Mouse (Mus musculus): ENCODE results near the gene Iqgap1. TPM values are rescaled to one million over a fixed set of nuclear protein-coding genes. Genes with fewer than 3 reads are reported as not detected.

The Iqgap1 gene
- polyA plus RNA-seq, 1 experiment from 2014 or later = 94.3 TPM

DNA sequence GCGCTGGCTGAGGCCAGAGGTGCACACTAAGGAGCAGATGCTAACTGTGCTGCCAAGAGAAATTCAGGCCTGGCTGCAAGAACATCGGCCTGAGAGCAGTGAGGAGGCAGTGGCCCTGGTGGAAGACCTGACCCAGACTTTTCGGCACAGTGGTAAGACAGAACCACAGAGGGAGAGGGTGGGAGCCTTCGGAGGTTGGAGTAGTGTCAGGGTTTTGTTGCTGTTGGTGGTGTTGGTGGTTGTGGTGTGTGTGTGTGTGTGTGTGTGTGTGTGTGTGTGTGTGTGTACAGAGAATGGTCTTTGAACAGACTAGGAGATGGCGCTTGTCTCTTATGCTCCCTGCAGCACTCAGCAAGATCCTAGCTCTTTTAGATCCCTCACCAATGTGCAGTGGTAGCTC, 37.7 kb upstream of the Iqgap1 start:
- H3K9ac ChIP-seq (replicated peaks; ENCODE audit: low read depth, low read length) = no peak overlapping the region
- 90% methylated on average over 5 of the region's 5 CpGs for WGBS
- no peaks in the 10 kb centered on the region for H3K9me3 ChIP-seq (ENCODE audit: control insufficient read depth, low read depth, low read length)
- peaks cover 28% of the 10 kb centered on the region for H3K4me1 ChIP-seq (ENCODE audit: control insufficient read depth, insufficient read depth, low read length)
- H3K4me3 ChIP-seq (ENCODE audit: low read depth, low read length) = no peak overlapping the region
- no peak overlapping the region for H3K27ac ChIP-seq (ENCODE audit: low read length)
- ATAC-seq (ENCODE audit: insufficient number of reproducible peaks, insufficient read depth, low FRiP score, low read depth) = no peak
- H3K4me2 ChIP-seq (replicated peaks; ENCODE audit: low read depth, low read length) = no peak overlapping the region
- peaks cover 27% of the 10 kb centered on the region for H3K36me3 ChIP-seq (ENCODE audit: control insufficient read depth, insufficient read depth, low read length)
- no peaks in the 10 kb centered on the region for H3K27me3 ChIP-seq (ENCODE audit: control insufficient read depth, insufficient read depth, low read length)

DNA sequence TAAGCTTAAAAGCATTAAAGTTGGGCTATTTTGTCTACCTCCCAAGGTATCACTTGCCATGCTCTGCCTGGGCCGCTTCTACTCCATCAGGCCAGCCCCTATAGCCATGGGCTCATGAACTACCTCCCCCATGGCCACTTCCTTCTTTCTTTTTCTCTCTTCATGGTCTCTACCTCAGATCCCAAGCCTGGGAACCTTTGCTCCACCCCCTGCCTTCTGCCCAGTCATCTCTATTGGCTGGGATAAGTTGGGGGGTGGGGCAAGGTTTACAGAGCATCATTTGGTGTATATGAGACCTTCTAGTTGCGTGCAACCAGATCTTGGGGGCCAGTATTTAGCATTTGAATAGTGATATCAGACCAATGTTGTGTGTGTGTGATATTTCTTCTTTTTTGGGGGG, 36.7 kb upstream of the Iqgap1 start:
- 0 out of 2 replicates have a peak overlapping the region, but pooled peaks have one; percentile 7 for H3K4me2 ChIP-seq (replicated peaks; ENCODE audit: low read depth, low read length)
- H3K4me3 ChIP-seq (ENCODE audit: low read depth, low read length) = no peak overlapping the region
- peaks cover 16% of the 10 kb centered on the region for H3K36me3 ChIP-seq (ENCODE audit: control insufficient read depth, insufficient read depth, low read length)
- H3K9ac ChIP-seq (replicated peaks; ENCODE audit: low read depth, low read length) = no peak overlapping the region
- no peak overlapping the region for H3K27ac ChIP-seq (ENCODE audit: low read length)
- peaks cover 28% of the 10 kb centered on the region for H3K4me1 ChIP-seq (ENCODE audit: control insufficient read depth, insufficient read depth, low read length)
- H3K27me3 ChIP-seq (ENCODE audit: control insufficient read depth, insufficient read depth, low read length) = no peaks in the 10 kb centered on the region
- no peaks in the 10 kb centered on the region for H3K9me3 ChIP-seq (ENCODE audit: control insufficient read depth, low read depth, low read length)
- 87% methylated on average over 2 of the region's 2 CpGs for WGBS
- no peak for ATAC-seq (ENCODE audit: insufficient number of reproducible peaks, insufficient read depth, low FRiP score, low read depth)

DNA sequence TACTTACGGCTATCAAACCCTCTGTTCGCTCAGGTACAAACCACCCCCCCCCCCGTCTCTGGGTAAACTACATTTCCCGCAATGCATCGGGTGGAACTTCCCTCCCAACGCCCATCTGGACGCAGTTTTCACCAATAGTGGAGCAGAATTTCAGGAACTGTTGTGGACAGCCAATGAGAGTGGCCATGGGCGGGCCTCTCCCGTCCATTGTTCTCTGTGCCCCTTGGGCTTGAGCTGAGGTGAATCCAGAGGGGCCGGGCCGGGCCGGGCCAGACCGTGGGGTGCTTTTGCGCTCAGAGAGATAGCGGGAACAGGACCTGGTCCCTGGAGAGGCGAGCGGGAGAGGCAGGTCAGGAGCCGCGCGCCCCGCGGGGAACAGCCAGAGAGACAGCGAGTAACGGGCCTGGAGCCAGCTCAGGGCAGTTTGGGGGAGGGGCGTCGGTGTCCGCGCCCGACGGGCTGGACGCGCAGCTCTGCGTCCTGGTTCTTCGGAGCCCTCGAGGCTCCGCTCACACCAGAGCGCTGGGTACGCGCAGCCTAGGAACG, 35.0 kb upstream of the Iqgap1 start, which contains the start of gene Zscan2:
TSS of gene Zscan2 (plus strand) at position 192 of the 546 bp plus-strand sequence.
- Histone ChIP-seq H3K4me3 (ENCODE audit: low read depth, low read length) (peak within 1 kb of the TSS; percentile 83), H3K9ac (replicated peaks; ENCODE audit: low read depth, low read length) (peak within 1 kb of the TSS; percentile 84), H3K27me3 (ENCODE audit: control insufficient read depth, insufficient read depth, low read length) (no peaks in the 10 kb centered on the region), H3K36me3 (ENCODE audit: control insufficient read depth, insufficient read depth, low read length) (peaks cover 12% of the 10 kb centered on the region), H3K27ac (ENCODE audit: low read length) (peak within 1 kb of the TSS; percentile 69), H3K4me1 (ENCODE audit: control insufficient read depth, insufficient read depth, low read length) (peaks cover 24% of the 10 kb centered on the region), H3K4me2 (replicated peaks; ENCODE audit: low read depth, low read length) (peak within 1 kb of the TSS; percentile 57), H3K9me3 (ENCODE audit: control insufficient read depth, low read depth, low read length) (no peaks in the 10 kb centered on the region)
- ATAC-seq (ENCODE audit: insufficient number of reproducible peaks, insufficient read depth, low FRiP score, low read depth) = peak; percentile 97
- WGBS = 0% methylated on average over 40 of the region's 40 CpGs

DNA sequence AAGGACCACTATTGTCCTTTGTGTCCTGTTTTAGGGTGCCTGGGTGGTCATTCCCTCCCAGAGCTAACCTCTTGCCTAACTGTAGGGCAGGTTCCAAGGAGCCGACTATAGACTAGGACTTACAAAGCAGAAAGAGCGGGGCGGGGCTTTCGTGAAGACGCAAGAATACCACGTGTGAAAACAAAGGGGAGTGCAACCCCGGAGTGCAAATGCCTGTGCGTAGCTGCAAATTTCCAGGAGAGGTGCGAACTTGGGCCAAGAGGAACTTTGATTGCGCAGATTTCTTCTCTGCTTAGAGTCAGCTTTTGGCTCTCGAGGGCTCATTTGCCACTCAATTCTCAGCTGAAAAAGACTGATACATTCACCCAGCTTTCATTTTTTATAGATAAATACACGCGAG, 34.5 kb upstream of the Iqgap1 start:
- peak; percentile 59 for ATAC-seq (ENCODE audit: insufficient number of reproducible peaks, insufficient read depth, low FRiP score, low read depth)
- Histone ChIP-seq H3K4me3 (ENCODE audit: low read depth, low read length) (peak overlapping the region; percentile 83), H3K4me1 (ENCODE audit: control insufficient read depth, insufficient read depth, low read length) (peaks cover 22% of the 10 kb centered on the region), H3K9ac (replicated peaks; ENCODE audit: low read depth, low read length) (peak overlapping the region; percentile 84; the same call in 1 of the 2 replicates), H3K27me3 (ENCODE audit: control insufficient read depth, insufficient read depth, low read length) (no peaks in the 10 kb centered on the region), H3K4me2 (replicated peaks; ENCODE audit: low read depth, low read length) (peak overlapping the region; percentile 57), H3K9me3 (ENCODE audit: control insufficient read depth, low read depth, low read length) (no peaks in the 10 kb centered on the region), H3K27ac (ENCODE audit: low read length) (no peak overlapping the region), H3K36me3 (ENCODE audit: control insufficient read depth, insufficient read depth, low read length) (peaks cover 8% of the 10 kb centered on the region)
- WGBS = under 1% methylated on average over 13 of the region's 13 CpGs

DNA sequence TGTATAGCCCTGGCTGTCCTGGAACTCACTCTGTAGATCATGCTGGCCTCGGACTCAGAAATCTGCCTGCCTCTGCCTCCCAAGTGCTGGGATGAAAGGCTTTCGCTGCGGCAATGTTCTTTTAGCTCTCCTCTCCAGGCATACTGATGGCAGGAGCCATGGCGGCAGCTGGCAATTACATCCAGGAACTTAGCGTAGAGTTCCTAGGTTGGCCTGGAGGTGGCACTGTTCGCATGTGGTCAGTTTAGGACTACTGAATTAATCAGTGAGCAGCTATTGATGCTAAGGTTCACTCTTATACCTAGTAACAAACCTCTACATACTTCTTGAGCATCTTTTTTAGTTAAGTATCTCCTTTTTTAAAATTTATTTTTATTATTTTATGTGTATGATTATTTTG, 31.4 kb upstream of the Iqgap1 start:
- Histone ChIP-seq H3K4me3 (ENCODE audit: low read depth, low read length) (no peak overlapping the region), H3K27ac (ENCODE audit: low read length) (no peak overlapping the region), H3K9me3 (ENCODE audit: control insufficient read depth, low read depth, low read length) (no peaks in the 10 kb centered on the region), H3K9ac (replicated peaks; ENCODE audit: low read depth, low read length) (no peak overlapping the region), H3K27me3 (ENCODE audit: control insufficient read depth, insufficient read depth, low read length) (no peaks in the 10 kb centered on the region), H3K4me2 (replicated peaks; ENCODE audit: low read depth, low read length) (no peak overlapping the region), H3K4me1 (ENCODE audit: control insufficient read depth, insufficient read depth, low read length) (peaks cover 6% of the 10 kb centered on the region), H3K36me3 (ENCODE audit: control insufficient read depth, insufficient read depth, low read length) (no peaks in the 10 kb centered on the region)
- ATAC-seq (ENCODE audit: insufficient number of reproducible peaks, insufficient read depth, low FRiP score, low read depth) = no peak
- WGBS = 22% methylated on average over 6 of the region's 6 CpGs

DNA sequence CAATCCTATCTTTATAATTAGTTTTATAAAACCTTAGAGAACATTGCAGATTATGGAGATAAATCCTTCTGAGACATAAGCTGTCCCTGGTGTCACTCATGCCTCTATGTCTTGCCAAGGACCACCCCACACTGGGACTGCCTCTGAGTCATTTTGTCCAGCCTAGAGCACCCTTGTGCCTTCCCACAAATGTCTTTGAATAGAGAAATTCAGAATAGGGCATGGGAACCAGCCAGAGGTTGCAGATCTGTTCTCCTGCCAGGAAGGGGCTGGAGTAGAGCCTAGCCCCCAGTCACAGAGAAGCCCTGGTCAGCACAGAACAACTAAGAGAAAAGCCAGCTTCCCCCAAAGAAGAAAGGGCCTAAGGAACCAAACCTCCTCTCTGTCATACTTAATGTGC, 29.5 kb upstream of the Iqgap1 start:
- Histone ChIP-seq H3K36me3 (ENCODE audit: control insufficient read depth, insufficient read depth, low read length) (no peaks in the 10 kb centered on the region), H3K9ac (replicated peaks; ENCODE audit: low read depth, low read length) (no peak overlapping the region), H3K4me3 (ENCODE audit: low read depth, low read length) (no peak overlapping the region), H3K4me2 (replicated peaks; ENCODE audit: low read depth, low read length) (no peak overlapping the region), H3K4me1 (ENCODE audit: control insufficient read depth, insufficient read depth, low read length) (no peaks in the 10 kb centered on the region), H3K27ac (ENCODE audit: low read length) (no peak overlapping the region), H3K27me3 (ENCODE audit: control insufficient read depth, insufficient read depth, low read length) (no peaks in the 10 kb centered on the region), H3K9me3 (ENCODE audit: control insufficient read depth, low read depth, low read length) (no peaks in the 10 kb centered on the region)
- ATAC-seq (ENCODE audit: insufficient number of reproducible peaks, insufficient read depth, low FRiP score, low read depth) = no peak

DNA sequence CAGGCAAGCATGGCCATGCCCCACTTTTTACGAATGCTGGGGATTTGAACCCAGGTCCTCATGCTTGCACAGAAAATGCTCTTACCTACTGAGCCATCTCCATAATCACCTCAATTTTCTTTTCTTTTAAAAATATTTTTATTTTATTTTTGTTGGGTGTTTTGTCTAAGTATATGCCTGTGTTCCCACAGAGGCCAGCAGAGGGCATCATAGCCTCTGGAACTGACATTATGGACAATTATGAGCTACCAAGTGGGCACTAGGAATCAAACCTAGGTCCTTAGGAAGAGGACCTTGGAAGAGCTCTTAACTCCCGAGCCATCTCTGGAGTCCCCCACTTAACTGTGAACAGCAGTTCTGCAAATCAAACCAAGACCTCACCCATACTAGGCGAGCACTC, 27.4 kb upstream of the Iqgap1 start:
- Histone ChIP-seq H3K9me3 (ENCODE audit: control insufficient read depth, low read depth, low read length) (no peaks in the 10 kb centered on the region), H3K27me3 (ENCODE audit: control insufficient read depth, insufficient read depth, low read length) (no peaks in the 10 kb centered on the region), H3K4me3 (ENCODE audit: low read depth, low read length) (no peak overlapping the region), H3K36me3 (ENCODE audit: control insufficient read depth, insufficient read depth, low read length) (no peaks in the 10 kb centered on the region), H3K9ac (replicated peaks; ENCODE audit: low read depth, low read length) (no peak overlapping the region), H3K27ac (ENCODE audit: low read length) (no peak overlapping the region), H3K4me1 (ENCODE audit: control insufficient read depth, insufficient read depth, low read length) (no peaks in the 10 kb centered on the region), H3K4me2 (replicated peaks; ENCODE audit: low read depth, low read length) (no peak overlapping the region)
- WGBS = 97% methylated on average over 3 of the region's 3 CpGs
- no peak for ATAC-seq (ENCODE audit: insufficient number of reproducible peaks, insufficient read depth, low FRiP score, low read depth)

DNA sequence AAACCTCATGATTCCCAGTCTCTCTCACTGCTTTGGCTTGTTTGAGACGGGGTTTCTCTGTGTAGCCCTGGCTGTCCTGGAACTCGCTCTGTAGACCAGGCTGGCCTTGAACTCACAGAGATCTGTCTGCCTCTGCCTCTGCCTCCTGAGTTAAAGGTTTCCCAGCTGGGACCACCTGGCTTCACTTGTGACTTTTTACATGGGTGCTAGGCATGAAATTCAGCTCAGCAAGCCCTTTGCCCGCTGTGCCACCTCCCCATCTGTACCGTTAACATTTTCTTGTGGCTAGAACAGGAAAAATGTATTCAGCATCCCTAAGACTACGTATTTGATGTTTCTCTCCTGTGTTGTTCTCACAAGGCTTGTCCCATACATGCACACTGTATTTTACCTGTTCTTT, 24.7 kb upstream of the Iqgap1 start:
- Histone ChIP-seq H3K36me3 (ENCODE audit: control insufficient read depth, insufficient read depth, low read length) (no peaks in the 10 kb centered on the region), H3K4me3 (ENCODE audit: low read depth, low read length) (no peak overlapping the region), H3K27ac (ENCODE audit: low read length) (no peak overlapping the region), H3K4me2 (replicated peaks; ENCODE audit: low read depth, low read length) (no peak overlapping the region), H3K27me3 (ENCODE audit: control insufficient read depth, insufficient read depth, low read length) (no peaks in the 10 kb centered on the region), H3K9ac (replicated peaks; ENCODE audit: low read depth, low read length) (no peak overlapping the region), H3K9me3 (ENCODE audit: control insufficient read depth, low read depth, low read length) (no peaks in the 10 kb centered on the region), H3K4me1 (ENCODE audit: control insufficient read depth, insufficient read depth, low read length) (no peaks in the 10 kb centered on the region)
- ATAC-seq (ENCODE audit: insufficient number of reproducible peaks, insufficient read depth, low FRiP score, low read depth) = no peak
- WGBS = 85% methylated on average over 5 of the region's 5 CpGs

DNA sequence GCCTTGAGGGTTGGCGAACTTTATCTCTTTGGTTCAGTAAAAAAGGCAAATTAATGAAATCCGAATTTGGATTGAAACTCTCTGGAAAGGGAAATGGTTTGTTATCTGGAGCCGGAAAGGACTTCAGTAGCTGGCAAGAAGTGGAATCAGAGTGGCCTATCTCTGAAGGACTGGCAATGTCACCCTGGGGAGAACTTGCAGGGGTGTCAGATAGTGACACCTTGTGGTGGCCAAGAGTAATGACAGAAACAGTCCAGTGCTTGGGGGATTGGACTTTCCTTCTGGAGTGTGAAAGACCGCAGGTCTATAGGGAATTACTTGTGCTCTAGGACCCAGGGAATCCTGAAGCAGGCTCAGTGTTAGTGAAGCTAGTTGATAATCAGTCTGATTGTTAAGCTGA, 23.9 kb upstream of the Iqgap1 start:
- Histone ChIP-seq H3K9me3 (ENCODE audit: control insufficient read depth, low read depth, low read length) (no peaks in the 10 kb centered on the region), H3K9ac (replicated peaks; ENCODE audit: low read depth, low read length) (no peak overlapping the region), H3K36me3 (ENCODE audit: control insufficient read depth, insufficient read depth, low read length) (no peaks in the 10 kb centered on the region), H3K27ac (ENCODE audit: low read length) (no peak overlapping the region), H3K27me3 (ENCODE audit: control insufficient read depth, insufficient read depth, low read length) (no peaks in the 10 kb centered on the region), H3K4me1 (ENCODE audit: control insufficient read depth, insufficient read depth, low read length) (no peaks in the 10 kb centered on the region), H3K4me3 (ENCODE audit: low read depth, low read length) (no peak overlapping the region), H3K4me2 (replicated peaks; ENCODE audit: low read depth, low read length) (no peak overlapping the region)
- ATAC-seq (ENCODE audit: insufficient number of reproducible peaks, insufficient read depth, low FRiP score, low read depth) = 0 out of 2 replicates have a peak, but pooled peaks have one; percentile 14
- 27% methylated on average over 4 of the region's 4 CpGs for WGBS
